Mouse (Mus musculus): ENCODE measurements around the gene Fut11.

DNA sequence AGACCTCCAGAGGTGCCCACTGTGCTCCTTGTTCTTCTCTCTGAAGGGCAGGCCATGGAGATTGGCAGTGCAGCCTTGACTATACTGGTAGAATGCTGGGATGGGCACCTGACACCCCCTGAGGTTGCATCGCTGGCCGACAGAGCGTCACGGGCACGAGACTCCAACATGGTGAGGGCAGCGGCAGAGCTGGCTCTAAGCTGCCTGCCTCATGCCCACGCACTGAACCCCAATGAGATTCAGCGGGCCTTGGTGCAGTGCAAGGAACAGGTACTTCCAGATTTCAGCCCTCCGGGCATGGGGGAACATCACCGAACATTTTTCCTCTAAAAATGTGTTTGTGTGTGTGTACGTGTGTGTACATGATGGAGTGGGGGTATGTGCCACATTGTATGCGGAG lies 25.0 kb downstream of the Fut11 start:
- TF ChIP-seq GATA1 (IDR thresholded peaks at IDR 0.05; ENCODE audit: low read length) (no peak), TAL1 (IDR thresholded peaks at IDR 0.05; ENCODE audit: low read length) (no peak)

Data from erythroblast, embryonic 14.5 days (primary cell).